Mouse (Mus musculus) testis, adult 2 months (tissue): Measurements from ENCODE around the gene Syce3.

Experiments
- CTCF ChIP-seq: fragments of 200-500 bp; IDR thresholded peaks from 2 replicates; pipeline ENCODE4 v1.5.1; 2012; ENCODE audit warnings: low read depth, mild to moderate bottlenecking, inconsistent platforms, low read length, moderate library complexity; ENCODE audit not compliant: control insufficient read depth, insufficient read depth, insufficient replicate concordance
- POLR2A ChIP-seq: fragments of 200-500 bp; IDR thresholded peaks from 2 replicates; pipeline ENCODE4 v1.6.1; 2012; ENCODE audit warnings: low read depth, mild to moderate bottlenecking, inconsistent platforms, low read length, moderate library complexity; ENCODE audit not compliant: control insufficient read depth

GRCm38 (mm10) chr15:89430341-89430740, 20.0 kb upstream of the Syce3 start:
- no peak for TF ChIP-seq CTCF
- TF ChIP-seq POLR2A = no peak
